Mouse (Mus musculus) inflammation-experienced regulatory T-cells (primary cell): Measurements from ENCODE around the gene Wdr93. TPM values are rescaled to one million over a fixed set of nuclear protein-coding genes. Genes with fewer than 3 reads are reported as not detected.

Experiments used
- polyA plus RNA-seq, 2 experiments: library from polyadenylated mRNA; unstranded; fragments of 100-300 nt; shearing (Covaris generic); gene quantifications; one replicate each; pipeline ENCODE4 v1.2.1; 2017

Wdr93 gene
- under 1 TPM; 0.07 to 0.32 TPM for polyA plus RNA-seq

GRCm38 (mm10) chr7:79742659-79743536, at the start of gene Wdr93, which contains the start of gene Pex11a:
TSS of gene Wdr93 (plus strand) at chr7:79743163.
TSS of gene Pex11a (minus strand) at chr7:79743131.

GRCm38 (mm10) chr7:79715187-79715981, 27.6 kb upstream of the Wdr93 start, which contains the start of gene Kif7:
TSS of gene Kif7 (minus strand) at chr7:79715720.

GRCm38 (mm10) chr7:79732622-79733021, 10.3 kb upstream of the Wdr93 start, which contains the start of gene Plin1:
TSS of gene Plin1 (minus strand) at chr7:79732903.

DNA sequence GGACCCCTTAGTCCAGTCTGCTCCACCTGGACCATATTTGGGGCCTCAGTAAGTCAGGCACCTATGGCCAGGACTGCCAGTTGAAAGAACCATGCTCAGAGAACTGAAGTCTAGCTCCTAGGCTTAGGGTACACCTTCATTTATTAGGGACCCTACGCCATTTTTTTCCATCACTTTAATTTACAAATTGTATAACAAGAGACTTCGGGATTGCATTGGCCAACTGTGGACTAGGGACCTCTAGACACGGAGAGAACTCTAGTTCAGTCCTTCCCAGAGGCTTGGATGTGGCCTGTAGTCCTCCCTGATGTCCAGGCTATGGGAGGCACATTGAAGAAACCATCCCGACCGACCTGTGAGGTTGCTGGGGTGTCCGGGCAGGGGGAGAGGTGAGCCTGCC, 50.7 kb downstream of the Wdr93 start, which contains the start of gene Mesp1:
Mesp1 (minus strand) TSS at position 101 of the 400 bp plus-strand sequence.

DNA sequence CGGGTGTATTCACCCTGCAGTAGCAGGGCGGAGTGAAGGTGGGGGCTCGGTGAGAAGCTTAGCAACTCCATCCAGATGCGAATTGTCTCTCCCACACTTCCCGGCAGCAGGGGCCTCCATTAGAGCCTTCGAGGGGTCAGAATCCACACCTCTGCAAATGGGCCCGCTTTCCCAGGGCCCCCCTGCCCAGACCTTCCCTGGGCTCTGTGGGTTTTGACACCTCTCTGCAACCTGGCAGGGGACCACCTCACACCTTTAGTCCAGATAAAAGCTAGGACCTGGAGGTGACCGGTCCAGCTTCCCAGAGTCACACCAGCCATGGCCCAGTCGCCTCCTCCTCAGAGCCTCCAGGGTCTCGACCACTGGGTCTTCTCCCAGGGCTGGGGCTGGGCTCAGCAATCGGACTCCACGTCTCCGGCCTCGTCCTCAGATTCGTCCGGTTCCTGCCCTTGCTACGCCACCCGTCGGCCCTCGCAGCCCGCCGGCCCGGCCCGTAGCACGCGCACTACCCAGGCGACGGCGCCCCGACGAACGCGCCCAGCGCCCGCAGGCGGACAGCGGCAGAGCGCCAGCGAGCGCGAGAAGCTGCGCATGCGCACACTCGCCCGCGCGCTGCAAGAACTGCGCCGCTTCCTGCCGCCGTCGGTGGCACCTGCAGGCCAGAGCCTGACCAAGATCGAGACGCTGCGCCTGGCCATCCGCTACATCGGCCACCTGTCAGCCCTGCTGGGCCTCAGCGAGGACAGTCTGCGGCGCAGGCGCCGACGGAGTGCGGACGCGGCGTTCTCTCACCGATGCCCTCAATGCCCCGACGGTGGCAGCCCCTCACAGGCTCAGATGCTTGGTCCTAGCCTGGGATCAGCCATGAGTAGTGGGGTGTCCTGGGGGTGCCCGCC, 67.9 kb downstream of the Wdr93 start, which contains the start of gene Mesp2:
Mesp2 (plus strand) TSS at position 117 of the 896 bp plus-strand sequence.

Other genes starting within 250 kb of the Wdr93 start
- under 1 TPM in 1 of 2 experiments, not detected in 1; 0.27 TPM for gene Rhcg, start 125.5 kb upstream of the Wdr93 start, polyA plus RNA-seq
- gene Ticrr, start 83.0 kb upstream of the Wdr93 start, polyA plus RNA-seq: 1 to 10 TPM; 3.1 to 3.8 TPM
- 1 to 10 TPM in 1 of 2 experiments, under 1 TPM in 1; 0.98 to 4.4 TPM for gene Kif7, start 27.4 kb upstream of the Wdr93 start, polyA plus RNA-seq
- under 1 TPM; 0.24 to 0.47 TPM for gene Plin1, start 10.3 kb upstream of the Wdr93 start, polyA plus RNA-seq
- gene Pex11a, start within 50 bp of the Wdr93 start, polyA plus RNA-seq: 1 to 10 TPM; 2.6 to 6.5 TPM
- gene Mesp1, start 50.6 kb downstream of the Wdr93 start, polyA plus RNA-seq: not detected
- gene Mesp2, start 67.6 kb downstream of the Wdr93 start, polyA plus RNA-seq: 1 to 10 TPM in 1 of 2 experiments, under 1 TPM in 1; 0.29 to 1.7 TPM
- under 1 TPM; 0.16 to 0.92 TPM for gene Anpep, start 117.9 kb downstream of the Wdr93 start, polyA plus RNA-seq
- 10 to 100 TPM; 22.5 to 23.9 TPM for gene Ap3s2, start 177.5 kb downstream of the Wdr93 start, polyA plus RNA-seq
- under 1 TPM; 0.23 to 0.81 TPM for gene Arpin, start 192.2 kb downstream of the Wdr93 start, polyA plus RNA-seq